Mouse (Mus musculus): ENCODE measurements around the gene Akap8.

The Akap8 gene

DNA sequence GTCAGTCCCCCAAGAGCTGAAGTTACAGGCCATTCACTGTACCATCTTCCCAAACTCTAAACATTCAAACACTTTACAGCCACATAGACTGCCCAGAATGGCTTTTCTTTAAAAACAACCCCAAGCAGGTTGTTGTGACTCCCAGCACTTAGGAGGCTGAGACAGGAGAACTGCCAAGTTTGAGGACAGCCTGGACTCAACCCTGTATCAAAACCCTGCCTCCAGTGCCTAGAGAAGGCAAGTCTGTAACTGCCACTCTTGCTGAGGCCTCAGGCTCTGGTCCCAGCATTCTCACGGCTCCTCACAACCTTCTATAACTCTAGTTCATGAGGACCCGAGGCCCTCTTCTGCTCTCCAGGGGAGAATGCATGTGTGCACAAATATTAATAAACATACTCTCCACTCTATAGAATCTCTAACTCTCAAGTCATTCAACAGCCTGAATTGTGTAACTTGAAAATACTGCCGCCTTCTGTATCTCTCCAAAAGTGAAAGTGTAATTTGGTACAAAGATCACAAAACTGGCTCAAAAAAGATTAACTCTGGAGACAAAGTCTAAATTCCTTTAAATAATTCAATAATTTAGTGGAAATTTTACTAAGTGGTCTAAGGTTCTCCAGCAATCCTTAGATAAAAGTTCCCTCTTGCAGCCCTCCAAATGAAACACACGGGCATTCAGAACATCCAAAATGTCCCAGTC lies 39.3 kb downstream of the Akap8 start:
- DNase-seq, result no peak

DNA sequence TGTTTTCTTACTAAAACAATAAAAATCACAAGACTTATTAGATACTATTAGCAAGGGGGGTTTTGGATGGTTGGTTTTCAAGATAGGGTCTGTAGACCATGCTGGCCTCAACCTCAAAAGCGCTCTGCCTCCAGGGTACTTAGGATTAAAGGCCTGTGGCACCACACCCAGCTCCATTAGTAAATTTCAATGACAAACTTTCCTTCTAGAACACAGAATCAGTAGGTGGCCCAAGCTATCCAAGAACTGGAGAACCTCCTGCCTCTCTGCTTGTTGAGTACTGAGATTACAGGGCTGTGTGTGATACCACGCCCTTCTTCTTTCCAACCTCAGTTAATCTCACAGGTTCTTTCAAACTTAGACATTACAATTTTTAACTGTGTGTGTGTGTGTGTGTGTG lies 39.9 kb downstream of the Akap8 start:
- DNase-seq, result no peak

DNA sequence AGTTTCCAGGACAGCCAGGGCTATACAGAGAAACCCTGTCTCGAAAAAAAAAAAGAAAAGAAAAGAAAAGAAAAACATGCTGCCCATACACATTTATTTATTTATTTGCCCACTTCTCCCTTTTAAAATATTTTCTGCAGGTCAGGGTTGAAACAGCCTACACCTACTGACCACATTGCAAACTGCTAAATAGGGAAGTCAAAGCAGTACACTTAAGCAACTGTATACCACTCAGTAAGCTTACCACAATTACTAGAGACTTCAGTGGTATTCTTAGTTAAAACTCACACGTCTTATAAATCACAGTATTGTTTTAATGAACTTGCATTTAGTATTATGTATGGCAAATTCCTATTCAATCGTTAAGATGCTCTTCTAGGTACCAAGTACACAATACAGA lies 40.5 kb downstream of the Akap8 start:
- DNase-seq, result no peak

DNA sequence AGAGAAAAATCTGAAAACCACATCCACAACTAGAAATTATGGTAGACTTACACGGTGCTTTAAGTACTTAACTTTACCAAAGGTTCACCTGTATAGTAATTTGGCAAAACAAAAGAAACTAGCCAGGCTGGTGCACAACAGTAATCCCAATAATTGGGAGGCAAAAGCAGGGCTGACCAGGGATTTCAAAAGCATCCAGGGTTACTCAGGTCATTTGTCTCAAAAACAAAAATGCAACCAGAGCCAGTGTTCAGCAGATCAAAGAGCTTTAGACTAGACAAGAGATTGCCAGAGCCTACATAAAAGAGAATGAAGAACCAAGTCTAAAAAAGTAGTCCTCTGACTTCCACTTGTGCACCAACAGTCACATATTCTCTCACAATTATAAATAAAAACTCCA lies 43.8 kb downstream of the Akap8 start:
- DNase-seq, result no peak

DNA sequence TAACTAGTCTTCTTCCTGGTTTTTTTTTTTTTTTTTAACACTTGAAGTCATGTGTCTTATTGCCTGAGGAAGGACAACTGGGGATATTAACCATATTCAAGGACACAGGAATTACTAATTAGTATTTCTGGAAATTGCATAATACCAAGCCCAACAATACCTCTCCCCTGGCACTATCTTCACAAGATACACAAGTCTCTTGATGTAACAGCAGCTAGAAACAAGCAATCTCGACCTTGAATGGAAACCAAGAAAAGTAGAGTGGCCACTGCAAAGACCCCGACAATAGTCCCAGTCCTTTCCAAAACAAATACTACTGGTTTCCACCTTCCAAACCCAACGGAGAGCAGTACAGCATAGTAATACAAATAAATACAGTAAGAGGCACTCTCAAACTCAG lies 45.5 kb downstream of the Akap8 start:
- no peak for DNase-seq

DNA sequence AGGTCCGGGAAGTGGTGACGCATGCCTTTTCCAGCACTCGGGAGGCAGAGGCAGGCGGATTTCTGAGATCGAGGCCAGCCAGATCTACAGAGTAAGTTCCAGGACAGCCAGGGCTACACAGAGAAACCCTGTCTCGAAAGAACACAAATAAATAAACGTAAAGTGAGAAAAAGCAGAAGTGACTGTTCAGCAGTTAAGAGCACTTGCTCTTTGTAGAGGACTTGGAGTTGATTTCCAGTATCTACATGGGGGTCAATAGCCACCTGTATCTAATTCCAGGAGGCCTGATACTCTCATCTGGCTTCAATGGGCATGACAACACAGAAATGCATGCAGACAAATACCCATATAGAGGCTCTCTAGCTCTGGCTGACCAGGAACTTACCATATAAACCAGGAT lies 51.9 kb downstream of the Akap8 start:
- no peak for DNase-seq

DNA sequence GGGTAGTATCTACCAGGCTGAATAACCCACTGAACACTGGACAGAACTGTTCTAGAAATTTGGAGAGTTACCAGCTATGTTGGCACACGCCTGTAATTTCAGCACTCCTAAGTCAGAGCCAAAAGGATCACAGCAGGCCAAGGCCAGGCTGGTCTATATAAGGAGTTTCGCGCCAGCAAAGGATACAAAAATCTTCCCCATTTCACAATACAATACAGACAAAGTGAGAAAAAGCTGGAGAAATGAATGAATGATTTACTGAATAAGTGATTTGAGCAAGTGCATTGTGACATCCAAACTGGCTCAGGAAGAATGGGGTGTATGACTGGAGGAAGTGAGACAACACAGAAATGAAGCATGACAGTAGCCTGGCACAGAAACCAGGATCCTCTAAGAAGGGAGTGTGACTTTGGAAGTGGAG lies 52.5 kb downstream of the Akap8 start:
- no peak for DNase-seq

DNA sequence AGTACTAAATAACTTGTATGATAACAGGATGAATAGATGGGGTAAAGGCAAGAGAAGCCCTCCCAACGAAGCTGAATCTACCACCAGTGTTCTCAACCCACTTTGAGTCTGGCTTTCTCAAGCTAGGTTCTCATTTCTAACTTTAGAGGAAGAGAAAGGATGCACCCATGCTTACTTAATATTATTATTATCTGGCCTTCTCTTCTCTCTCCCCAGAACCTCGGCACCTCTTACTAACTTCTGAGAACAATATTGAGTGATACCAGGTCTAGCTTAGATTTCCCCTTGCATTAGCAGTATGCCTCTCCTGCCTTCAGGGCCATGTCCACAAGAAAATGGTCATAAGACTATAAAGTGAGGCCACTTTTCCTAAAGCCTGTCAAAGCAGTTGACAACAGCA lies 52.9 kb downstream of the Akap8 start:
- DNase-seq, result no peak

DNA sequence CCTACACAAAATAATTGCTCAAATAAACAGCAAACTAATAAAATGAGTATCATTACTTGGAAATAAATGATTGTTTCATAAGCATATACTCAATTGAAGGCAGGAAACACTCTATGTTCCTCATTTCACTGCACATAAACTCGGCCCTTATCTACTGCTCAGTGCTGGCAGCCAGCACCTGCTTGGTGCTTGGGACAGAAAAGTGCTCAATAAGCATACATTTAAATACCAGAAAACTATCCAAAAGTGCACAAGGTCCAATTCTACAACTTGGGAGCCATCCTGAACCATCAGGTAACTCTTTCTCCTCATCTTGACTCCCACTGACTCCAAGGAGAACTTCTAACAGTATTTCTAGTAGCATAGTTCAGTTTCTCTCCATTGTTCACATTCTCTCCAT lies 53.4 kb downstream of the Akap8 start:
- no peak for DNase-seq

DNA sequence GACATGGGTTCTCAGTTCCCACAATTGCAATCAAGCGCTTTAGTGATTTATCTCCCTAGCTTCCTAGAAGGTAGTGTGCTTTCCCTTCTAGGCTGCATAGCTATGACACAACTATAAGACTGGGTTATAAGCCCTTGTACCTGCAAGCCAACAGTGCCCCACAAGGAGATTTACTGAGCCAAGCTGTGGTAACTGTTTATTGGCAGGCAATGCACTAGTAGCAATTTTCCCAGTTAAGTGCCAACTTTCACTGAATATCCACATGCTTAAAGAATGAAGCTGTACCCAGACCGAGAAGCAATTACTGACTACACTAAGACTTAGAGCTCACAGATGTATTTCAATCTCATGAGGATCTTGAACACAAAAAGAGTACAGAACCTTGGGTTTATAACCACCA lies 57.4 kb downstream of the Akap8 start:
- DNase-seq, result no peak

DNA sequence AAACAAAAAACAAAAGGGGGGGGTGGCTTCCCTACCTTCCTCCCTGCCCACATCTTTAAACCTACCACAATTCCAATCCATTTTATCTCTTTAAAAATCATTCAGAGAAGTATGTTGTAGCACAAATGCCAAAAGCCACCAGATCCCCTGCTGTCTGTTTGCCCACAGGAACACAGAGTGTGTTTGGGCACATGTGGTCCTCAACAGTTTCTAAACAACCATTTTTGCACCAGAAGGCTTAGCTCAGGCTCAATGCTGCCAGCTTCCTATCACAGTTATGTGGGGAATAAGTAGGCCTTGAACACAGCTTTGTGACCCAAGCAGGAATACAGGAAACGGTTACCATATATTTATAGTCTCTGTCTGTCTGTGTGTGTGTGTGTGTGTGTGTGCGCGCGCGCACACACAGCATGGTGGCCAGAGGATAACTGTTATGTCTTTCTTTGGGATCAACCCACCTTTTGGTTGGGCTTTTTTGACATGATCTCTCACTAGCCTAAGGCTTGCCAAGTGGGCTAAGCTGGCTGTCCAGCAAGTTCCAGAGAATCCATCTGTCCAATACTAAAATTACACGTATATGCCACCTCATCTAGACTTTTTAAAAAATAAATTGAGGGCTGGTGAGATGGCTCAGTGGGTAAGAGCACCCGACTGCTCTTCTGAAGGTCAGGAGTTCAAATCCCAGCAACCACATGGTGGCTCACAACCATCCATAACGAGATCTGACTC lies 58.0 kb downstream of the Akap8 start:
- no peak for DNase-seq

DNA sequence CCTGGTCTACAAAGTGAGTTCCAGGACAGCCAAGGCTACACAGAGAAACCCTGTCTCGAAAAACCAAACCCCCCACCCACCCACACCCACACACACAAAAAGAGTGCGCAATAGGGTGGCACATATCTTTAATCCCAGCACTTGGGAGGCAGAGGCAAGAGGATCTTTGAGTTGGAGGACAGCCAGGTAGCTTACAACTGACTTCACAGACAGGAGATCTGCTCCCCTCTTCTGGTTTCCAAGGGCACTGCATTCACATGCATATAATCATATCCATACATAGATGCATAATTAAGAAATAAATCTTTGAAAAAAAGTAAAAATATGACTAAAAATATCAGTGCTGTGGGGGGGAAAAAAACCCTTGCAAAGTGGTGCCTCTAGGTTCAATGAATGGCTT lies 62.2 kb downstream of the Akap8 start:
- no peak for DNase-seq

DNA sequence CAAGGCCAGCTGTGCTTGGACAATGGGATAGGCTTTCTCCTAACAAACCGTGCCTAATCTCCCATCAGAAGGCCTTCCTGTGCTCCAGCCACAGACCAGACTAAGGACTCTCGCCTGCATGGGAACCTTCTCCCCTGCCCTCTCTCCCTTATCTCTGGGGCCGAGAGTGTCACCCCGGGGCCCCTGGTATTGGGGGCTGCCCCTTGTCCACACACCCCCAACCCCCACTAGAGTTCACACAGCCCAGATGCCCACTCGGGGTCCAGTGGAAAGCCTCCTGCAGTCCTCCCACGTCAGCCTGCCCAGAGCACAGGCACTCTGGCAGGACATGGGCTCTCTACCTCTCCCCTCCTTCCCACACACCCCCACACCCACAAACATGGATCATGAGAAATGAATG lies 63.1 kb downstream of the Akap8 start:
- no peak for DNase-seq

DNA sequence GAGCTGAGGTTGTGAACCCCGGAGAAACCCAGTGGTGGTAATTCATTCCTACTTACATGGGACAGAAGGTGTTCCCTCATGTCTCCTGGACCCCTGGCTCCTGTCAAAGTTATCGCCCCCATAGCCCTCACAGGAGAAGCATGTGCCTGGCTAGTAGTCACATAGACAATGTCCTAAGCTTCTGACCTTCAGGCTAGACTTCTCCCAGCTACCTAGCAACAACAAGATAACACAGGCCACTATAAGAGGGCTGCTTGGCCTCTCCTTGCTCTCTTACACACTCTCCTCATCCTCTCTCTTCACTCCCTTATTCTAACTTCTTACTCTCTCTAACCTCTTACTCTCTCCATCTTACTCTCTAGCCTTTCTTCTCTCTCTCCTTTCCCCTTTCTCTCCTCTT lies 63.6 kb downstream of the Akap8 start:
- DNase-seq, result no peak

DNA sequence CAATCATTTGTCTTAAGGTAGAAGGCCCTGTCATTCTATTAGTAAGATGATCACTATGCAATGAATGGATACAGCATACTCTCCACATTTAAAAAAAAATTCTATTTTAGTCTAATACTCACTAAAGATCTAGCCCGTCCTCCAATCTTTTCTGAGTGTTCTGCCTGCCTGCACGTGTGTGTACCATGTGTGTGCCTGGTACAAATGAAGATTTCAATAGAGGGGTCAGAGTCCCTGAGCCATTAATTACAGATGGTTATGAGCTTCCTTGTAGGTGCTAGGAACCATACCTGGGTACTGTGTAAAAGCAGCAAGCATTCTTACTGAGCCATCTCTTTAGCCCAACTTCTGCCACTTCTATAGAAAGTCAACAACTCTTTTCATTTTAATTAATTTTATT lies 64.1 kb downstream of the Akap8 start:
- DNase-seq, result no peak

All from right cerebral cortex, postnatal 25 days (tissue).